Mouse (Mus musculus) kidney, postnatal 0 days (tissue): ENCODE data around the gene Creb3l4. TPM values are rescaled to one million over a fixed set of nuclear protein-coding genes. Genes with fewer than 3 reads are reported as not detected.

Experiments
- ATAC-seq: fragments of 200-750 bp; cut with Nextera tagmentation; replicated peaks from 2 replicates; pipeline ENCODE4 v1.8.0; 2017; ENCODE audit warnings: low read depth, moderate number of reproducible peaks, moderate TSS enrichment, moderate library complexity; ENCODE audit not compliant: low FRiP score
- DNase-seq: peaks from one replicate; pipeline ENCODE4 v3.0.0-alpha.2; 2016; ENCODE audit warnings: low spot score
- H3K27ac ChIP-seq: fragments of 300-500 bp; sonication (generic); 2 replicates; pipeline ENCODE4 v1.5.1; 2014; ENCODE audit warnings: mild to moderate bottlenecking
- H3K27me3 ChIP-seq: fragments of 300-500 bp; sonication (generic); 2 replicates; pipeline ENCODE4 v1.6.1; 2014; ENCODE audit warnings: low read length, mixed read lengths; ENCODE audit not compliant: insufficient read depth
- H3K36me3 ChIP-seq: fragments of 300-500 bp; sonication (generic); 2 replicates; pipeline ENCODE4 v1.6.1; 2014; ENCODE audit warnings: low read length, mixed read lengths; ENCODE audit not compliant: insufficient read depth
- H3K4me1 ChIP-seq: fragments of 300-500 bp; sonication (generic); replicated peaks from 2 replicates; pipeline ENCODE4 v1.6.1; 2014; ENCODE audit warnings: antibody characterized with exemption, low read length, mixed read lengths; ENCODE audit not compliant: insufficient read depth
- H3K4me2 ChIP-seq: fragments of 300-500 bp; sonication (generic); 2 replicates; pipeline ENCODE4 v1.6.1; 2014; ENCODE audit warnings: mild to moderate bottlenecking, low read length, moderate library complexity, mixed read lengths
- H3K4me3 ChIP-seq: fragments of 300-500 bp; sonication (generic); replicated peaks from 2 replicates; pipeline ENCODE4 v1.5.1; 2014; ENCODE audit warnings: low read depth, low read length
- H3K9ac ChIP-seq: fragments of 300-500 bp; sonication (generic); 2 replicates; pipeline ENCODE4 v1.6.1; 2014; ENCODE audit warnings: low read depth, low read length
- H3K9me3 ChIP-seq: fragments of 300-500 bp; sonication (generic); replicated peaks from 2 replicates; pipeline ENCODE4 v1.6.1; 2016; ENCODE audit warnings: low read length, inconsistent platforms, mixed read lengths
- CTCF ChIP-seq: IDR thresholded peaks from 2 replicates; pipeline ENCODE4 v1.5.1; 2016; ENCODE audit warnings: antibody characterized with exemption, low read depth, mild to moderate bottlenecking, moderate library complexity
- WGBS: fragments of 180-500 bp; shearing (Covaris S2); extraction: QIAGEN DNeasy Blood & Tissue Kit; methylation state at CpG from one replicate; pipeline ENCODE4 v1.1.7; 2014; 5-methylcytosine and 5-hydroxymethylcytosine counted together
- polyA plus RNA-seq: library from polyadenylated mRNA; unstranded; fragments of >200 nt; fragmentation: Nextera tagmentation; extraction: Ambion mirVana; gene quantifications from 2 replicates; pipeline ENCODE4 v1.2.1, GENCODE M21; 2015

Creb3l4 gene
- polyA plus RNA-seq, 1 experiment from 2014 or later: 4.0 TPM

DNA sequence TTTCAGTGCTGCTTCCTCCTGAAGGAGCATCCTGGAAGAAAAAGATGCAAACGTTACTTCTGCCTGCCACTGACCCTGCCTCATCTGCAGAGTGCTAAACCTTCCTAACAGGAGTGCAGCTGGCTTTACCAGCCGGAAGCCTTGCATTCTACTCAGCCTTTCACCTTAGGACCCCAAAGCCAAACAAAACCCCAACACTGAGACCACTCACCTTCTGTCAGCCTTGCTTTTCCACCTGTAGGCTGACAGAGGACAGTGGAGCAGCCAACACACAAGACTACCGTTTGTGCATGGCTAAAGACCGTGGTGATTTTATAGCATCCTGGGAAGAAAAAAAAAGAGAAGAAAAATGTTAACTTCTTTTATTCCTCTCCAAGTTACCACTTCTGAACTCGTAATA lies 30.6 kb downstream of the Creb3l4 start:
- no peak for TF ChIP-seq CTCF
- Histone ChIP-seq H3K9me3 (no peaks in the 10 kb centered on the region), H3K36me3 (peaks cover 29% of the 10 kb centered on the region), H3K27me3 (no peaks in the 10 kb centered on the region), H3K9ac (peak overlapping the region; percentile 94), H3K27ac (no peak overlapping the region), H3K4me1 (0 out of 2 replicates have a peak, but pooled peaks cover 7% of the 10 kb centered on the region), H3K4me3 (peak overlapping the region; percentile 93), H3K4me2 (peak overlapping the region; percentile 93)
- ATAC-seq (no peak), DNase-seq (no peak)
- WGBS: 8% methylated on average over 5 of the region's 5 CpGs

DNA sequence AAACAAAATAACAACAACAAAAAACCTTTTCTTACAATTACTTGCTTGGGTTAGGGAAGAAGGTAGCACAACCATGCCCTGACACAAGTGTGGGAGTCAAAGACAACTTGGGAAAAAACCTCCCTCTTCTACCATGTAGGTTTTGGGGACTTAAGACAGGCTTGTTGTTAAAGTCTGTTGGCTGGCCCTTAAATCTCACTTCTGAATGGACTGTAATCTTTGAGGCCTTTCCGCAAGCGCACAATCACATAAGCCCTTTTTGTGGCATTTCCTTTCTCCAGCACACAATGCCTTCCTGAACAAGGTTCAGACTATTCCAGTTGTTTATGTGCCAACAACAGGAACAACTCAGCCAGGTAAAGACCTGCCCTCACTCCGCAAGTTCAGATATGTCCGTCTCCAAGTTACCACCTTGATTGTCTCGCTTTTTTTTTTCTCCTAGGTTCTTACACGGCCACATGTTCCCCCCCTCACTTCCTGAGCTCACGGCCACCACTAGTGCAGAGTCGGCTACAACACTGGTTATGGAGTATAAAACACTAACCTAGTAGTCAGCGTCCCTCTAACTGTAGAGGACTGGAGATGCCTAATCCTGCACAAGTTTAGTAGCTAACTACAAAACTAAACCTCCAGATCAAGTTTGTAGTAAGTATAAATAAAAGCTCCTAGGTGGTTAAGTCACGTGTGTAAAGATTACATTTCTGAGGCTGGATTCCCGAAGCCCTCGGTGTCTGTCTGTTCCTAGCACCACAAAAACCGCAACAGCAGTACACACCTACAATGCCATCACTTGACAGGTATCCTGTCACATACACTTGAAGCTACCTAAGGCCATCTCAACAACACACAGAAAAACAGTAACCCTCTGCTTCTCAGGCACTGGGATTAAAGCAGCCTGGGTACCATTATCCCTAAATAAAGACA lies 31.6 kb downstream of the Creb3l4 start:
- Histone ChIP-seq H3K27ac (no peak overlapping the region), H3K27me3 (no peaks in the 10 kb centered on the region), H3K9ac (no peak overlapping the region; the same call in 1 of the 2 replicates), H3K4me2 (peak overlapping the region; percentile 93), H3K4me3 (peak overlapping the region; percentile 93), H3K9me3 (no peaks in the 10 kb centered on the region), H3K4me1 (0 out of 2 replicates have a peak, but pooled peaks cover 7% of the 10 kb centered on the region), H3K36me3 (peaks cover 31% of the 10 kb centered on the region)
- no peak for ATAC-seq
- TF ChIP-seq CTCF: no peak
- no peak for DNase-seq
- 72% methylated on average over 13 of the region's 13 CpGs for WGBS

DNA sequence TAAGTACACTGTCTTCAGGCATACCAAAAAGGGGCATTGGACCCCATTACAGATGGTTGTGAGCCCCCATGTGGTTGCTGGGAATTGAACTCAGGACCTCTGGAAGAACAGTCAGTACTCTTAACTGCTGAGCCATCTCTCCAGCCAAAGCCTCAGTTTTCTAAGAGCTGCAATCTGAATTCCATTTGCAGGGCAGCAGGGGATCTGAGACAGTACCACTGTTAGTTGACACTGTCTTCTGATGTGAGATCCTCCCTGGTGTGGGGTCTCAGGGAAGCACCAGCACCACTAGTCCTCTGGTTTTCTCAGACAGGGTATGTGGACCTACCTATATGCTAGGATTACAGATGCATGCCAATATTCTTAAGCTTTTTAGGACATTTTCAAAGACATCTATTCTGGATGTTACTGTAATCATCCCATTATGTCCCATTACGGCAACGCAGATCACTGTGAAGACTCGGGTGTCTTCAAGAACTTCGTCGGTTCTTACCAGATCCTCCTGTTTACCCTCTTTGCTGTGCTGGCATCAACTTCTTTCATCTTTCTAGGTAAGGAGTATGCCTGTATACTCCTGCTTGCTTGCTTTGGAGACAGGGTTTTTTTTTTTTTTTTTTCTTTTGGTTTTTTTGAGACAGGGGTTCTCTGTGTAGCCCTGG lies 33.3 kb downstream of the Creb3l4 start:
- DNase-seq: no peak
- TF ChIP-seq CTCF: no peak
- Histone ChIP-seq H3K27ac (no peak overlapping the region), H3K36me3 (peaks cover 31% of the 10 kb centered on the region), H3K9ac (no peak overlapping the region), H3K4me2 (no peak overlapping the region), H3K4me1 (0 out of 2 replicates have a peak, but pooled peaks cover 7% of the 10 kb centered on the region), H3K4me3 (no peak overlapping the region), H3K9me3 (no peaks in the 10 kb centered on the region), H3K27me3 (no peaks in the 10 kb centered on the region)
- 86% methylated on average over 5 of the region's 5 CpGs for WGBS
- ATAC-seq: no peak

DNA sequence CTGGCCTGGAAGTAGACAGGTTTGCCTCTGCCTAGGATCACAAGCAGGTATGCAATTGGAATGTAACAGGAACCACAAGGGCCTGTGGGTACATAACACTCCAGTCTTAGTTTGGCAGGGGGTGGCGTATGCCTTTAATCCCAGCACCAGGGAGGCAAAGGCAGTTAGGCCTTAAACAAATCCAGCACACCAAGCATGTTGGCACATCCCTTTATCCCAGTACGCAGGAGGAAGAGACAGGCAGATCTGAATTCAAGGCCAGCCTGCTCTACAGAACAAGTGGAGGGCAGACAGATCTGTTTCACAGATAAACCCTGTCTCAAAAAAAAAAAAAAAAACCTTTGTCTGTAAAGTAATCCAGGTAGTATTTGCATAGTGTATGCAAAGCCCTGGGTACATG lies 34.6 kb downstream of the Creb3l4 start:
- Histone ChIP-seq H3K27me3 (no peaks in the 10 kb centered on the region), H3K9me3 (no peaks in the 10 kb centered on the region), H3K36me3 (peaks cover 31% of the 10 kb centered on the region), H3K4me1 (0 out of 2 replicates have a peak, but pooled peaks cover 7% of the 10 kb centered on the region), H3K4me3 (no peak overlapping the region), H3K4me2 (no peak overlapping the region), H3K9ac (no peak overlapping the region), H3K27ac (no peak overlapping the region)
- WGBS: 90% methylated on average over 2 of the region's 2 CpGs
- ATAC-seq: no peak
- no peak for DNase-seq
- no peak for TF ChIP-seq CTCF

DNA sequence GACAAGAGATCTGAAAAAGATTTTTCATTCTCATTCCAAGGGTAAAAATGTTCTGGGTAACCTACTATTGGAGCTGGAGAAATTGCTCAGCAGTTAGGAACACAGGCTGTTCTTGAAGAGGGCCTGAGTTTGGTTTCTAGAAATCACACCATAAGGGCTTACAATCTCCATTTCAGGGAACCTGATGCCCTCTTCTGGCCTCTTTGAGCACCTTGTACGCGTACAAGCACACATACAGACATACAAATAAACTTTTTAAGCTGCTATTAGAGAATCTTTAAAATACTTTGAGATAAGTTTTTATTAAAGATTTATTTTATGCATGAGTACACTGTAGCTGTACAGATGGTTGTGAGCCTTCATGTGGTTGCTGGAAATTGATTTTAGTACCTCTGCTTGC lies 38.7 kb downstream of the Creb3l4 start:
- peaks cover 18% of the 10 kb centered on the region for H3K36me3 ChIP-seq
- ATAC-seq (no peak), DNase-seq (no peak)
- no peak overlapping the region for H3K9ac ChIP-seq
- no peak overlapping the region for H3K4me2 ChIP-seq
- TF ChIP-seq CTCF: no peak; the same call in 1 of the 2 replicates
- no peak overlapping the region for H3K4me3 ChIP-seq
- H3K27ac ChIP-seq: no peak overlapping the region
- 95% methylated on average over 2 of the region's 2 CpGs for WGBS
- no peaks in the 10 kb centered on the region for H3K4me1 ChIP-seq
- H3K9me3 ChIP-seq: no peaks in the 10 kb centered on the region
- H3K27me3 ChIP-seq: no peaks in the 10 kb centered on the region

DNA sequence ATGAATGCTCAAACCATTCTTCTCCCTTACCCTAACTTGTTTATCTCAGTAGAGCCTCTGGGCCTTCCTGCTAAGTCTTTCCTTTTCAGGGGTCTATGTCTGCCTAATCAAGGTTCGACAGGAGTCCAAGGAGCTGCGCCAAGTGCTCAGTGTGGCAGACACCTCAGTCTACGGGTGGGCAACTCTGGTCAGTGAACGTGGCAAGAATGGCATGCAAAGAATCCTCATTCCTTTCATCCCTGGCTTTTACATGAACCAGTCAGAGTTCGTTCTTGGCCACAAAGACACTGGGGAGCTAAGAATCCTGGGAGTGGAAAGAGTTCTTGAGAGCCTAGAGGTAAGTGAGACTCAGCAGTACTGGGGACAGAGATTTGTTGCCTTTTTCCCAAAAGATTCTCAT lies 39.7 kb downstream of the Creb3l4 start:
- no peak overlapping the region for H3K4me3 ChIP-seq
- DNase-seq (peak; percentile 42), ATAC-seq (no peak)
- H3K36me3 ChIP-seq: peaks cover 9% of the 10 kb centered on the region; the same call in 1 of the 2 replicates
- H3K4me2 ChIP-seq: no peak overlapping the region
- no peaks in the 10 kb centered on the region for H3K4me1 ChIP-seq
- H3K9ac ChIP-seq: no peak overlapping the region
- H3K27me3 ChIP-seq: no peaks in the 10 kb centered on the region
- WGBS: 42% methylated on average over 5 of the region's 5 CpGs
- TF ChIP-seq CTCF: no peak
- no peak overlapping the region for H3K27ac ChIP-seq
- H3K9me3 ChIP-seq: no peaks in the 10 kb centered on the region
